Mouse (Mus musculus) testis, adult 2 months (tissue): ENCODE results near the gene Mxi1.

Experiments used
- CTCF ChIP-seq: fragments of 200-500 bp; IDR thresholded peaks from 2 replicates; pipeline ENCODE4 v1.5.1; 2012; ENCODE audit warnings: low read depth, mild to moderate bottlenecking, inconsistent platforms, low read length, moderate library complexity; ENCODE audit not compliant: control insufficient read depth, insufficient read depth, insufficient replicate concordance
- POLR2A ChIP-seq: fragments of 200-500 bp; IDR thresholded peaks from 2 replicates; pipeline ENCODE4 v1.6.1; 2012; ENCODE audit warnings: low read depth, mild to moderate bottlenecking, inconsistent platforms, low read length, moderate library complexity; ENCODE audit not compliant: control insufficient read depth

DNA sequence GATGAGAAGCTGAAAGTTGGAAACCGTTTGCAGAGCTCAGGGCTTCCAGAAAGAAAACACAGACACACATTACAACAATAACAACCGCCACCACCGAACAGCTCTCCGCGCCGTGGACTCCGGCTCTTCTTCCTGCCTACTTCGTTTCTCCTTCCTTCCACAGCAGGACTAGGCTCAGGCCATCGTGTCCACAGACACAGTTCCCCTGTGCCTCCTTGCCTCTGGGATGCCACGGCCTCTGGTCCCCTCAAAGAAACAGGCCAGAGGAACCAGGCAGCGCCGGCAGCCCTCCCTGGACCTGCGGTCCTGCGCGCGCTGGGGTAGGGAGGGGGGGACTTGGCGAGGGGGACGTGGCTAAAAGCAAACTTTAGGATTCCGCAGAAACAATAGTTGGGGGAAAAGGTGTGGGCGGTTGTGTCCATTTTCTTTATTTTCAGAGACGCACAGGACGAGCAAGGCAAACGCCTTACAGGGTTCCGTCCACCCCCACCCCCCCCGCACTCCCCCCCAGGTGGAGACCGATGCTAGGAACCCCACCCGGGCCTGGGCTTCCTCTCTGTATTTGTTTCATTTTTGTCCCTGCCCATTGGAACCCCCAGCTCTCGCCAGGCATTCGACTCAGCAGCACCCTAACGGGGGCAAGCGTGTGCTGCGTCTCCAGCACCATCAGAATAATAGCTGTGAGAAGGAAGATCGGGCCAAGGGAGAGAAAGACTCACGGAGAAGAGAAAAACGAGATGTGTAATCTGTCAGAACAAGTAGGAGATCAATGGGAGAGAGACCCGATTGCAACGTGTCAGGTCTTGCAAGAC is 1.4 kb downstream of the Mxi1 start:
- TF ChIP-seq CTCF (no peak), POLR2A (no peak)
